Mouse (Mus musculus) embryo, embryonic 10.5 days (tissue): ENCODE results near the gene Hopx.

Source experiments
- DNase-seq: peaks from one replicate; pipeline ENCODE4 v3.0.0-alpha.2; 2015; ENCODE audit warnings: low spot score

The Hopx gene

DNA sequence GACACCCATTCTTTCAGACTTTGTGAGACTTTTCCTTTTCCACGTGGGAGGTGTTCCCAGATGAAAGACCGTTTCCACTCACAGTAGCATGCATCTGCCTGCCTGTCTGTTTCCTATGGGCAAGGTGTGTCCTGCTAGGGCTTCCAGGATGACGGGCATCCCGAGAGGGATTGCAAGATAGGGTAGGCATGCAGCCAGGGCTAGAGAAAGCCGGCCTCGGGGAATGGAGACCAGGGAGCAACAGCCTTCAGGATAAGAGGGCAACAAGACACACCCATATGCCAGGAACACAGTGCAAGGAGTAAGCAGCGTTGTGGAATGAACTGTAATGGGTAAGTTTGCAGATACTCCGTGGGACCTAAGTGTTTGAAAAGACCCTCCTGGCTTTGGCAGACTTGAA is 47.6 kb downstream of the Hopx start:
- no peak for DNase-seq

DNA sequence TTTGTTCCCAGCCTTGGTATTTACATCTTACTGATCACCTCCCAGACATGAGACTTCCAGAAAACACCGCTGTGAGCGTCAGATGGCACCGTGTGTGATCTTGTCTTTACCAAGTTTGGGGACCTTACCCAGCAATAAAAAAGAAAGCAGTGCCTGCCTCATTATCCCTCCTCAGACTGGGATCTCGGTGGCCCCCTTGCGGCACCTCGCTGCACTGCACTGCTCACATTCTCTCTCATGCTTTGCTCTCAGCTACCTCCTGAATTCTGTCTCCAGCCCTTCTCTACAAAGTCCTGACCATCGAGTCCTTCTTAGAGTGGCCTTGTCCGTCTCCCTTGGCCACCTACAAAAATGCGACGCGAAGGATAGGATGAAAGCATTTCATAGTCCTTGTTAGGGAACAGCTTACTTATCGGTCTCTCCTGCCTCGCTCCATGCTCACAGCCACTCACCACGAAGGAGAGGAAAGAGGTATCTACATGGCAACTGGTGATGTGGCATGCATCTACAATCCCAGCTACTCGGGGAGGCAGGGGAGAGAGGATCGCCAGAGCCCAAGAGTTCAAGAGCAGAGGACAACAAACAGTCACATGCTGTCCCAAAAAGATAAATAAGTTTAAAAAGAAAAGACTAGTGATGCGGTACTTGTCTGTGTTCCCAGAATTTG is 53.4 kb downstream of the Hopx start:
- DNase-seq, result peak; percentile 71

DNA sequence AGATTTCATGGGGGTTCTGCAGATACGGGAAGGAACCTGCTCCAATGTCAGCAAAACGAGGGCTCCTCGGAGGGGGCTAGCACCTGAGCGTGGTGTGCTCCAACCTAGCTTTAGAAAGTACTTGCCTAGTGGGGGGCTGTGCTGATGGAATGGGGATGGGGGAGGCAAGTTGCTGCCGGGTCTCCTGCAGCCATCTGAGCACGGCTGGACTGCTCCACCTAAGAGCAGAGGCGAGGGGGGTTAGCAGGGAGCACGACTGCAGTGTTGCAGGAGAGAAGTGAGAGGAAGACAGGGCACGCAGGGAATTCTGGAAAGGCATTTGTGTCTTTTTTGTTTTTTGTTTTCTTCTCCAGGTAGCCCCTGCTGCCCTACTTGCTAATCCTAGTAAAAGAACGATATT is 54.6 kb downstream of the Hopx start:
- DNase-seq, result no peak

GRCm38 (mm10) chr5:77056881-77057440 is 58.0 kb downstream of the Hopx start:
- DNase-seq, result no peak

- no peak for DNase-seq
Observed at GRCm38 (mm10) chr5:77052616-77053015, 62.3 kb downstream of the Hopx start.

GRCm38 (mm10) chr5:77044362-77044761 is 70.6 kb downstream of the Hopx start:
- DNase-seq, result no peak

DNA sequence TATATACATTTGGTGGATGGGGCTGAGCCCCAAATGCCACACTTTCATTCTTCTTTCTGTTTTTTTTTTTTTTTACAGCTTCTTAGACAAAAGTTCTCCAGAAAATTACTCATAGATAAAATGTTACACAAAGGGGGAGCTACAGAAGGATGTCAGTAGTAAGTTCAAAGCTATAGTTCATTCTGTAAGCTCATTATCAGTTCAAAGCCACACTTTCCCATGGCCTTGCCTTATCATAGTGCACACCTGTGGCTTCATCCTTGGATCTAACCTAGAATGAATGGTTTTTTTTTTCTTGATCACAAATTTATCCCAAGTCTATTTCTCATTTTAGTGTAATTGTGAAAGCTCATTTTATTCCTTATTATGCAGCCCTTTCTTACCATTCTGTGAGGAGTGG is 75.5 kb downstream of the Hopx start:
- DNase-seq, result no peak

DNA sequence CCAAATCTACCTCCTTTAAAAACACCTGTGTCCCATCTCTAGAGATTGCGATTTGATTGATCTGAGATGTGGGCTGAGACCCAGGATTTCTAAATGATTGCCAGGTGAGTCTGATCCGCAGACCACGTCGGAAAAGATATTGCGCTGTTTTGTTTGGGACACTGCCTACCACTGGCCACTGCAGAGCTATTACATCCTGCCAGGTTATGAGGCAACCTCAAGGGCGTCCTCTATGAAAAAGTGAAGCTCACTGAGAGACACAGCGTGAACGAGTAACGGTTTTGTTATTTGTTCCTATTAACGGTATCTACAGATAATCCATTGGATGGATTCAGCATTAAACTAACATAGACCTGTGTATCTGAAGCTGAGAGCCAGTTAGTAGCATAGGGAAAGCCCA is 76.5 kb downstream of the Hopx start:
- DNase-seq, result no peak
